Mouse (Mus musculus): ENCODE measurements around the gene Gm43191. TPM values are rescaled to one million over a fixed set of nuclear protein-coding genes. Genes with fewer than 3 reads are reported as not detected.
A peak's percentile ranks its signal among the peaks of the same experiment; 100 is the strongest.

Gene Gm43191
- polyA plus RNA-seq, 1 experiment from 2014 or later = not detected

- 84% methylated on average over 5 of the region's 5 CpGs for WGBS
- Histone ChIP-seq H3K4me1 (ENCODE audit: control insufficient read depth, insufficient read depth, low read length) (peaks cover 1% of the 10 kb centered on the region; the same call in 1 of the 2 replicates), H3K9ac (replicated peaks; ENCODE audit: low read depth, low read length) (no peak overlapping the region), H3K27ac (ENCODE audit: low read length) (no peak overlapping the region), H3K36me3 (ENCODE audit: control insufficient read depth, insufficient read depth, low read length) (no peaks in the 10 kb centered on the region), H3K4me2 (replicated peaks; ENCODE audit: low read depth, low read length) (no peak overlapping the region), H3K27me3 (ENCODE audit: control insufficient read depth, insufficient read depth, low read length) (no peaks in the 10 kb centered on the region), H3K4me3 (ENCODE audit: low read depth, low read length) (no peak overlapping the region), H3K9me3 (ENCODE audit: control insufficient read depth, low read depth, low read length) (no peaks in the 10 kb centered on the region)
- no peak for ATAC-seq (ENCODE audit: insufficient number of reproducible peaks, insufficient read depth, low FRiP score, low read depth)
Measured at GRCm38 (mm10) chr3:116601005-116601404, 80.1 kb downstream of the Gm43191 start.

DNA sequence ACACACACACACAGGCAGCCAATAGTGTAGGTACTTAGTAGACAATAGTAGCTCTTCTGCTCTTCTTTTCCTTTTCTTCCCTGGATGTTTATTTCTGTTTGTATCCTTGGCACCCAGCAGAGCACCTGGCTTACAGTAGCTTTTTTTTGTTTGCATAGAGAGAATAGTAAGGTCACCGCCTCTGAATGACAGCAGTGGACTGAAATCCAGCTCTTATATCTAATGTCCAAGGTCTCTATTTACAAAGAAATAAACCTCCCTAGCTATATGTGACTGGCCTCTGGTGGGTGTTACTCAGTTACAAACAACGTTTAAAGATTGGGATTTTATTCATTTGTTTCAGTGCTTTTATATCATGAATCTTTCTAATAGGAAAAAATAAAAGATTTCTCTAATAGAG lies 81.4 kb downstream of the Gm43191 start:
- no peak for ATAC-seq (ENCODE audit: insufficient number of reproducible peaks, insufficient read depth, low FRiP score, low read depth)
- Histone ChIP-seq H3K9me3 (ENCODE audit: control insufficient read depth, low read depth, low read length) (no peaks in the 10 kb centered on the region), H3K36me3 (ENCODE audit: control insufficient read depth, insufficient read depth, low read length) (no peaks in the 10 kb centered on the region), H3K4me3 (ENCODE audit: low read depth, low read length) (no peak overlapping the region), H3K4me2 (replicated peaks; ENCODE audit: low read depth, low read length) (no peak overlapping the region), H3K27ac (ENCODE audit: low read length) (no peak overlapping the region), H3K27me3 (ENCODE audit: control insufficient read depth, insufficient read depth, low read length) (no peaks in the 10 kb centered on the region), H3K9ac (replicated peaks; ENCODE audit: low read depth, low read length) (no peak overlapping the region), H3K4me1 (ENCODE audit: control insufficient read depth, insufficient read depth, low read length) (peaks cover 4% of the 10 kb centered on the region; the same call in 1 of the 2 replicates)
- 64% methylated on average over 2 of the region's 2 CpGs for WGBS

DNA sequence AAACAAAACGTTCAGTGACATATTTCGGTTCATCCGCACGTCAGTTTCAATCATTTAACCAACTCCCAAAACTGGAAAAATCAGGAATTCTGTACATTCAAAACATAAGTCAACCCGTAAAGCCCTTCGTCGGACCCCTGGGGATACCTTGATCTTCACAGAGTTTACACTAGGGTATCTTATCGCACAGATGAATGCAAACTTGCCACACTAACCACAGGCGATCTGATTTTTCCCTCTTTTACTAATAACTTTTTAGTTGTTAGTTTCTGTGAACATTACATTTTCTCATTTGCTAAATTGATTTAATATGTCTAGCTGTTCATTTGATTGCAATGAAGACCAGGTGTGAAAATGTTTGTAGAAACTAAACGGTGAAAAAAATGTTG lies 85.5 kb downstream of the Gm43191 start:
- H3K27me3 ChIP-seq (ENCODE audit: control insufficient read depth, insufficient read depth, low read length) = no peaks in the 10 kb centered on the region
- H3K9me3 ChIP-seq (ENCODE audit: control insufficient read depth, low read depth, low read length) = no peaks in the 10 kb centered on the region
- H3K9ac ChIP-seq (replicated peaks; ENCODE audit: low read depth, low read length) = peak overlapping the region; percentile 55
- peaks cover 8% of the 10 kb centered on the region for H3K36me3 ChIP-seq (ENCODE audit: control insufficient read depth, insufficient read depth, low read length)
- no peak for ATAC-seq (ENCODE audit: insufficient number of reproducible peaks, insufficient read depth, low FRiP score, low read depth)
- H3K4me3 ChIP-seq (ENCODE audit: low read depth, low read length) = peak overlapping the region; percentile 61
- H3K4me1 ChIP-seq (ENCODE audit: control insufficient read depth, insufficient read depth, low read length) = peaks cover 7% of the 10 kb centered on the region; the same call in 1 of the 2 replicates
- 6% methylated on average over 10 of the region's 10 CpGs for WGBS
- no peak overlapping the region; the same call in 1 of the 2 replicates for H3K27ac ChIP-seq (ENCODE audit: low read length)
- H3K4me2 ChIP-seq (replicated peaks; ENCODE audit: low read depth, low read length) = peak overlapping the region; percentile 74

- Histone ChIP-seq H3K27ac (ENCODE audit: low read length) (peak within 1 kb of the TSS; percentile 64), H3K9ac (replicated peaks; ENCODE audit: low read depth, low read length) (peak within 1 kb of the TSS; percentile 59), H3K4me2 (replicated peaks; ENCODE audit: low read depth, low read length) (peak within 1 kb of the TSS; percentile 74), H3K4me1 (ENCODE audit: control insufficient read depth, insufficient read depth, low read length) (peaks cover 7% of the 10 kb centered on the region; the same call in 1 of the 2 replicates), H3K36me3 (ENCODE audit: control insufficient read depth, insufficient read depth, low read length) (peaks cover 14% of the 10 kb centered on the region), H3K9me3 (ENCODE audit: control insufficient read depth, low read depth, low read length) (no peaks in the 10 kb centered on the region), H3K4me3 (ENCODE audit: low read depth, low read length) (peak within 1 kb of the TSS; percentile 61), H3K27me3 (ENCODE audit: control insufficient read depth, insufficient read depth, low read length) (no peaks in the 10 kb centered on the region)
- peak; percentile 96 for ATAC-seq (ENCODE audit: insufficient number of reproducible peaks, insufficient read depth, low FRiP score, low read depth)
- WGBS = under 1% methylated on average over 65 of the region's 65 CpGs
Measured at GRCm38 (mm10) chr3:116594728-116595602, 86.1 kb downstream of the Gm43191 start, which contains the start of gene Sass6. Gene Sass6 (plus strand): TSS chr3:116594982.

DNA sequence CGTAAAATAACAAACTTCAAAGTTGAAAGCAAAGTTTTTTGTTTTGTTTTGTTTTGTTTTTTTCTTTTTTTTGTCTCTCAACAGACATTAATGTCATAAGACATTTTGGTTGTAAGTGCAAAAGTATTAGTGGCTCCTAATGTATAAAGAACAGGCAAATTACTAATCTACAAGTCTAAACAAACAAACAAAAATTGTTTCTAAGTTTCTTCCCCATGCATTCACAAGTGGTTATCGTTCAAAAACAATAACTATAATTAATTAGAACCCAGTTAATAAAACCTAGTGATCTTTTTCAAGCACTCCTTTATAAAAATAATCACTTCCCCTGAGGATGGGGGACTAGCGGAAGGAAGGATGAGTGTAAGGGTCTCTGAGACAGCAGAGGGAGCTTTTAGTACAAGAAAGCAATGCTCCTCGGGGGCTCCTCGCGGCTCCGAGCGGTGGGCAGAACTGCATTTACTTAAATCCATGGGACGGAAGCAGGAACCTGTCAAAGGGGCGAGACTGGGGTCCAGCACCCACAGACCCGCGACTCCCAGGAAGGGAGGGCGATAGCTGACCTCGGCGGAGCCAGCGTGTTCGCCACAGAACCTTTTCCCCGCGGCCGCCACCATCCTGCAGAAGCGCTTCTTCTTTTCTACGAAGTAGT lies 86.9 kb downstream of the Gm43191 start:
- Histone ChIP-seq H3K27ac (ENCODE audit: low read length) (peak overlapping the region; percentile 60), H3K36me3 (ENCODE audit: control insufficient read depth, insufficient read depth, low read length) (peaks cover 22% of the 10 kb centered on the region), H3K27me3 (ENCODE audit: control insufficient read depth, insufficient read depth, low read length) (no peaks in the 10 kb centered on the region), H3K4me3 (ENCODE audit: low read depth, low read length) (peak overlapping the region; percentile 61), H3K9me3 (ENCODE audit: control insufficient read depth, low read depth, low read length) (no peaks in the 10 kb centered on the region), H3K4me1 (ENCODE audit: control insufficient read depth, insufficient read depth, low read length) (peaks cover 7% of the 10 kb centered on the region; the same call in 1 of the 2 replicates), H3K9ac (replicated peaks; ENCODE audit: low read depth, low read length) (peak overlapping the region; percentile 59), H3K4me2 (replicated peaks; ENCODE audit: low read depth, low read length) (peak overlapping the region; percentile 33)
- ATAC-seq (ENCODE audit: insufficient number of reproducible peaks, insufficient read depth, low FRiP score, low read depth) = peak; percentile 62
- 2% methylated on average over 22 of the region's 22 CpGs for WGBS

Other genes with a start within 250 kb of the Gm43191 start
- gene Rtca, start 173.1 kb downstream of the Gm43191 start, polyA plus RNA-seq (2014; fragmentation: Nextera tagmentation; extraction: Ambion mirVana) = 73.9 and 75.4 TPM in 2 replicates
- gene Dbt, start 168.2 kb downstream of the Gm43191 start, polyA plus RNA-seq (2014; fragmentation: Nextera tagmentation; extraction: Ambion mirVana) = 16.7 and 18.8 TPM in 2 replicates
- gene Lrrc39, start 118.3 kb downstream of the Gm43191 start, polyA plus RNA-seq (2014; fragmentation: Nextera tagmentation; extraction: Ambion mirVana) = 0.80 and 1.1 TPM in 2 replicates
- 25.5 and 27.9 TPM in 2 replicates for gene Sass6, start 86.3 kb downstream of the Gm43191 start, polyA plus RNA-seq (2014; fragmentation: Nextera tagmentation; extraction: Ambion mirVana)
- 33.5 and 36.6 TPM in 2 replicates for gene Trmt13, start 66.7 kb downstream of the Gm43191 start, polyA plus RNA-seq (2014; fragmentation: Nextera tagmentation; extraction: Ambion mirVana)
- gene Mfsd14a, start 18.6 kb downstream of the Gm43191 start, polyA plus RNA-seq (2014; fragmentation: Nextera tagmentation; extraction: Ambion mirVana) = 96.8 and 102 TPM in 2 replicates
- gene Slc35a3, start 31.6 kb upstream of the Gm43191 start, polyA plus RNA-seq (2014; fragmentation: Nextera tagmentation; extraction: Ambion mirVana) = 22.4 and 26.7 TPM in 2 replicates
- gene Agl, start 126.9 kb upstream of the Gm43191 start, polyA plus RNA-seq (2014; fragmentation: Nextera tagmentation; extraction: Ambion mirVana) = 18.8 and 19.6 TPM in 2 replicates
- gene Frrs1, start 178.2 kb upstream of the Gm43191 start, polyA plus RNA-seq (2014; fragmentation: Nextera tagmentation; extraction: Ambion mirVana) = 38.5 and 39.8 TPM in 2 replicates